Mouse (Mus musculus) spleen, adult 2 months (tissue): Measurements from ENCODE around the gene Tmem189. TPM values are rescaled to one million over a fixed set of nuclear protein-coding genes. Genes with fewer than 3 reads are reported as not detected.

ENCODE experiments used
- DNase-seq, 2 experiments: peaks; one replicate each; pipeline versions ENCODE4 v3.0.0 to v3.0.0-alpha.2; 2012 to 2021; ENCODE audit warnings: low spot score in 2 of 2, low read depth in 1 of 2
- H3K27ac ChIP-seq: fragments of 200-500 bp; 2 replicates; pipeline ENCODE4 v1.5.1; 2012; ENCODE audit warnings: low read length, inconsistent platforms; ENCODE audit not compliant: insufficient read depth
- H3K27me3 ChIP-seq: fragments of 200-500 bp; 2 replicates; pipeline ENCODE4 v1.6.1; 2012; ENCODE audit warnings: mild to moderate bottlenecking, moderate library complexity, low read length, inconsistent platforms; ENCODE audit not compliant: control insufficient read depth, insufficient read depth
- H3K36me3 ChIP-seq: fragments of 200-500 bp; 2 replicates; pipeline ENCODE4 v1.6.1; 2012; ENCODE audit warnings: mild to moderate bottlenecking, low read length, inconsistent platforms; ENCODE audit not compliant: control insufficient read depth, insufficient read depth
- H3K4me1 ChIP-seq: fragments of 200-500 bp; 2 replicates; pipeline ENCODE4 v1.6.1; 2011; ENCODE audit warnings: inconsistent platforms; ENCODE audit not compliant: control insufficient read depth, insufficient read depth, insufficient read length
- H3K4me3 ChIP-seq: fragments of 200-500 bp; 2 replicates; pipeline ENCODE4 v1.5.1; 2011; ENCODE audit warnings: mild to moderate bottlenecking, inconsistent platforms; ENCODE audit not compliant: insufficient read depth, insufficient read length; ENCODE audit errors: extremely low read depth
- CTCF ChIP-seq: fragments of 200-500 bp; IDR thresholded peaks from 2 replicates; pipeline ENCODE4 v1.5.1; 2011; ENCODE audit warnings: mild to moderate bottlenecking, inconsistent platforms; ENCODE audit not compliant: insufficient read depth, insufficient read length, insufficient replicate concordance; ENCODE audit errors: extremely low read depth
- POLR2A ChIP-seq: fragments of 200-500 bp; IDR thresholded peaks from 2 replicates; pipeline ENCODE4 v1.6.1; 2011; ENCODE audit warnings: low read depth, low read length, inconsistent platforms
- WGBS: fragments of 180-500 bp; shearing (Covaris S2); methylation state at CpG from one replicate; pipeline ENCODE4 v1.1.7; 2018; 5-methylcytosine and 5-hydroxymethylcytosine counted together
- polyA plus RNA-seq: library from polyadenylated mRNA; depleted of rRNA; stranded (reverse); fragments of >200 nt; gene quantifications from 2 replicates; pipeline ENCODE4 v1.2.3, GENCODE M21; 2012

Tmem189 gene
- polyA plus RNA-seq, 1 experiment: 90.7 TPM

DNA sequence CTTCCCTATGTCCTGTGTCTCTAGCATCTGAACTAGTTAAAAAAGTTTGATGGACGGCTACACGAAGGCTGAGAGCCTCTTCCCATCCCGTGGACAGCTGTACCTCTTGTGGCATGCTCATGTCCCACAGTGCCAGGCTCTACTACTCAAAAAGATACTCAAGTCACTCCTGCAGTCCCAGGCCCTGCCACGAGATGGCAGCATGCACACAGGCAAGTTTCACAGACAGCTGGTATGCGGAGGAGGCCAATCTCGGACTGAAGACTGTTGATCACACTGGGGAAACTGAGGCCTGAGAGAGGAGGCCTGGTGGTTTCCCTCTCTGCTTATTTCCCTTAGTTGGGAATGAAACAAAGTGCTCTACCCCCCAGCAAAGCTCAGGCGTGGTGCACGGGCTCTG, 4.5 kb downstream of the Tmem189 start:
- 12% methylated on average over 8 of the region's 8 CpGs for WGBS

DNA sequence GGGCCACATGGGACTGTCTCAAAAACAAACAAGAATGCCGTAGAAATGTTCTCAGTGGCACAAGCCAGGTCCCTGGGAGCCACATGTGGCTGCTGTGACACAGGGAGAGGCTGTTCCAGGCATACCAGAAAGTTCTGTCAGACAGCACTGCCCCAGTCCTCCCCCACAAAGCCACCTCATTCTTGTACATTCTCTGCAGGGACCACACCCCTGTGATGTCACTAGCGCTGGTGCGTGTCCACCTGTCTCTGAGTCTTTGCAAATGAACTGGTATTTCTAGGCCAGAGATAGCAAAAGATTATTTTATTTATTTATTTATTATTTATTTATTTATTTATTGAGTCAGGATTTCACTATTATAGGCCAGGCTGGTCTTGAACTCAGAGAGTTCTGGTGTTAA, 5.9 kb downstream of the Tmem189 start:
- 90% methylated on average over 3 of the region's 3 CpGs for WGBS

More for the DNA sequence above, 4.5 kb downstream of the Tmem189 start:
- peak; percentile 73 to 92 for DNase-seq
- Histone ChIP-seq H3K4me3 (no peak overlapping the region), H3K27ac (no peak overlapping the region), H3K4me1 (peaks cover 3% of the 10 kb centered on the region; the same call in 1 of the 2 replicates), H3K27me3 (no peaks in the 10 kb centered on the region; the same call in 1 of the 2 replicates), H3K36me3 (no peaks in the 10 kb centered on the region)
- peak; percentile 100 for TF ChIP-seq CTCF
- TF ChIP-seq POLR2A: no peak

DNA sequence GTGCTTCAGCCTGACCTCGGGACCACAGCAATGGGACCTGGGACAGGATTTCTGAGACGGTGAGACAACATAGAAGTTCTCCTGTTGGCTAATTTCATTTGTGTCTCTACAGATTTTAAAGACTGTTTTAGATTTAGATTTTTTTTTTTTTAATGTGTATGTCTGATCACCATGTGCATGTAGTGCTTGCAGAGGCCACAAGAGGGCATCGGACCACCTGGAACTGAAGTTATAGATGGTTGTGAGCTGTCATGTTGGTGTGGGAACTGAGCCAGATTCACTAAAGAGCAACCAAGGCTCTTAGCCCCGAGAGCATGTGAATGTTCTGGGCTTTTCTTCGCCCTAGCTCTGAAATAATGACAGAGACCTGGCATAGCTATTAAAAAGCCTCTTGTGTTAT, 9.0 kb downstream of the Tmem189 start:
- Histone ChIP-seq H3K27ac (no peak overlapping the region), H3K4me3 (no peak overlapping the region), H3K27me3 (no peaks in the 10 kb centered on the region), H3K4me1 (no peaks in the 10 kb centered on the region; the same call in 1 of the 2 replicates), H3K36me3 (no peaks in the 10 kb centered on the region)
- peak; percentile 59 to 66 for DNase-seq
- WGBS: 29% methylated on average over 5 of the region's 5 CpGs
- no peak for TF ChIP-seq POLR2A
- TF ChIP-seq CTCF: peak; percentile 47; the same call in 1 of the 2 replicates

More for the DNA sequence above, 5.9 kb downstream of the Tmem189 start:
- no peak for DNase-seq
- H3K27ac ChIP-seq: no peak overlapping the region
- H3K27me3 ChIP-seq: no peaks in the 10 kb centered on the region
- no peak overlapping the region for H3K4me3 ChIP-seq
- no peaks in the 10 kb centered on the region; the same call in 1 of the 2 replicates for H3K4me1 ChIP-seq
- no peaks in the 10 kb centered on the region for H3K36me3 ChIP-seq
- TF ChIP-seq POLR2A (no peak), CTCF (no peak)

DNA sequence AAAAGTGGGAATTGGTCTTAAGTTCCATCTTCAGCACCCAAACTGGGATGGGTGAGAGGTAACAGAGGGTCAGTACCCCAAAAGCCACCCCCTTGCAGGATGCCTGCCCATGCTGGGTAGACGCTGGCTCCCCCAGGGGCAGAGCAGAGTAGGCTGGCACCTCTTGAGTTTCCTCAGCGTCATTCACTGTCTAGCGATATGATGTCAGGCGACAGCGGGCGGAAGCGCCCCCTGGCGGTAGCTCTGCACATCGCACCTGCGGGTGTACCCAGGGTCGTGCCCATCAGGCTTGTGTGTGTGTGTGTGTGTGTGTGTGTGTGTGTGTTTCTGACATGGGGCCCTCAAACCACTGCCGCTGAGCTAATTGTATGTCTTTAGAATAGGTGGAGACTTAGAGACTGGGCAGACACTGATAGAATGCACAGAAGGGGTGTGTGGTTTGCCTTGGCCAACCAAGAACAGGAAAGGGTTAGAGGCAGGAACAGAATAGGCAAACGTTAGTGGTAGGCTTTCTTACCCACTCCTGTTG, 9.7 kb downstream of the Tmem189 start:
- H3K27me3 ChIP-seq: no peaks in the 10 kb centered on the region
- peak; percentile 77 to 84 for DNase-seq
- no peaks in the 10 kb centered on the region for H3K36me3 ChIP-seq
- H3K4me3 ChIP-seq: no peak overlapping the region
- under 1% methylated on average over 13 of the region's 13 CpGs for WGBS
- no peaks in the 10 kb centered on the region; the same call in 1 of the 2 replicates for H3K4me1 ChIP-seq
- no peak overlapping the region for H3K27ac ChIP-seq
- TF ChIP-seq CTCF (peak; percentile 96), POLR2A (no peak)

DNA sequence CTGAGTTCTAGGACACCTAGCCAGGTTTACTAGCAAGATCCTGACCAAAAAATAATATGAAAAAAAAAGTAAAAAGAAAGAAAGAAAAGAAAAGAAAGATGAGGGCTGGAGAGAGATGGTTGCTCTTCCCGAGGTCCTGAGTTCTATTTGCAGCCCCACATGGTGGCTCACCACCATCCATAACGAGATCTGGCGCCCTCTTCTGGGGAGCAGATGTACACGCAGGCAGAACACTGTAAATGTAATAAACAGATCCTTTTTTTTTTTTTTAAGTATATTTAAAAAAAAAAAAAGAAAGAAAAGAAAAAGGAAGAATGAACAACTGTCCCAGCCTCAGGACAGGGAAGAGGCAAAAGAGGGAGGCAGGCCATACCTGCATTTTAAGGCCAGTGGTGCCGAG, 11.0 kb downstream of the Tmem189 start:
- Histone ChIP-seq H3K27me3 (no peaks in the 10 kb centered on the region), H3K27ac (no peak overlapping the region), H3K4me3 (no peak overlapping the region), H3K36me3 (no peaks in the 10 kb centered on the region), H3K4me1 (no peaks in the 10 kb centered on the region; the same call in 1 of the 2 replicates)
- WGBS: 60% methylated on average over 5 of the region's 5 CpGs
- DNase-seq: no peak
- TF ChIP-seq POLR2A (no peak), CTCF (0 out of 2 replicates have a peak, but pooled peaks have one; percentile 41)

DNA sequence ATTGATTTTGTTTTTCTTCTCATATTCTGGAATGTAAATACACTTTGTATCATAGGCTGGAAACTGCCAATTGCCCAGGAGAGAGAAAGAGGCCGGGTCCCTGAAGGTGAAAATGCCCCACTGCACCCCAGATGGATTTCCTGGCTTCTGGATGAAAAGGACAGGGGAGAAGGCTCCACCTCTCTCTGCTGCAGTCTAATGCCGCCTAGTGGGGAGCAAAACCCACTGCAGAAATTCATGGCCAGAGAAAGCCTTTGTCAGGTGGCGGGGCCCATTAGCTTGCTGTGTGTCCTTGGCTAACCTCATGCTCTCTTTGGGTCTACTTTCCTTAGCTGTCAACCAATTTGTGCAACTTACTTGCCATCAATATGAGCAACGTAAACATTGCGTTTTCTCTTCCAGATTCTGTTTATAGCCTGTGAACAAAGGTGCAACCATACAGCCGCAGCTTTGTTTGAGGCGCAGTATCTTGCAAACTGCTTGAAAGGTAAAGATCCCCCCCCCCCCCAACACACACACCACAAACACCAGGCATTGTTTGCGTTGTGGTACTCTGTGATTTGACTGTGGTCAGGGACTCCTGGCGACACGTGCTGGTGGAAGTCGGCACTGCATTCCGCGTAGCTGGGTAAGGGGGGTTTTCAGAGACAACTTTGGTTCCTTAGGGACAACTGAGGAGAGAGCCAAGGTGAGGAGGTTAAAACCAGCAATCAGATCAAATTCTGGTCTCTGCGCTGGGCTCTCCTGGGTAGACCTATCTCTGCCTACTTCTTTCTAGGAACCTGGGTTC, 14.3 kb downstream of the Tmem189 start:
- H3K27me3 ChIP-seq: no peaks in the 10 kb centered on the region
- peaks cover 5% of the 10 kb centered on the region; the same call in 1 of the 2 replicates for H3K4me1 ChIP-seq
- H3K36me3 ChIP-seq: no peaks in the 10 kb centered on the region
- peak in 1 of 2 experiments; percentile 33 for DNase-seq
- H3K27ac ChIP-seq: no peak overlapping the region
- 52% methylated on average over 14 of the region's 14 CpGs for WGBS
- TF ChIP-seq POLR2A (no peak), CTCF (peak; percentile 65; the same call in 1 of the 2 replicates)
- no peak overlapping the region for H3K4me3 ChIP-seq
